Mouse (Mus musculus): ENCODE data around the gene Tssk1. TPM values are rescaled to one million over a fixed set of nuclear protein-coding genes. Genes with fewer than 3 reads are reported as not detected.

The Tssk1 gene
- total RNA-seq, 2 experiments from 2014 or later, result not detected

GRCm38 (mm10) chr16:17896091-17896490 lies 2.1 kb downstream of the Tssk1 start:
- no peak for ATAC-seq (replicated peaks; ENCODE audit: poor library complexity)

- no peak for ATAC-seq (replicated peaks; ENCODE audit: poor library complexity)
These were observed 4.4 kb downstream of the Tssk1 start, which contains the start of the genes Dgcr2 and Tssk2 for GRCm38 (mm10) chr16:17898462-17898861. Gene Dgcr2 (minus strand): TSS chr16:17898562. Gene Tssk2 (plus strand): TSS chr16:17898637.

- ATAC-seq (replicated peaks; ENCODE audit: poor library complexity), result peak; percentile 98
These were observed 17.1 kb downstream of the Tssk1 start, which contains the start of gene Ess2 for GRCm38 (mm10) chr16:17911052-17911595. Gene Ess2 (minus strand): TSS chr16:17911348.

- ATAC-seq (replicated peaks; ENCODE audit: poor library complexity), result peak; percentile 35
These were observed 20.6 kb downstream of the Tssk1 start, which contains the start of gene Gsc2 for GRCm38 (mm10) chr16:17914307-17915249. Gene Gsc2 (minus strand): TSS chr16:17915059.

- no peak for ATAC-seq (replicated peaks; ENCODE audit: poor library complexity)
These were observed 26.6 kb downstream of the Tssk1 start for GRCm38 (mm10) chr16:17920586-17920985.

- ATAC-seq (replicated peaks; ENCODE audit: poor library complexity), result peak; percentile 93
These were observed 27.5 kb downstream of the Tssk1 start for GRCm38 (mm10) chr16:17921325-17922162.

GRCm38 (mm10) chr16:17922163-17922538 lies 28.1 kb downstream of the Tssk1 start:
- ATAC-seq (replicated peaks; ENCODE audit: poor library complexity), result no peak

- ATAC-seq (replicated peaks; ENCODE audit: poor library complexity), result no peak
These were observed 33.5 kb downstream of the Tssk1 start for GRCm38 (mm10) chr16:17927351-17928082.

- ATAC-seq (replicated peaks; ENCODE audit: poor library complexity), result peak; percentile 65
These were observed 34.1 kb downstream of the Tssk1 start, which contains the start of gene Slc25a1 for GRCm38 (mm10) chr16:17928087-17928580. Gene Slc25a1 (minus strand): TSS chr16:17928219.

- peak; percentile 82 for ATAC-seq (replicated peaks; ENCODE audit: poor library complexity)
These were observed 34.6 kb downstream of the Tssk1 start for GRCm38 (mm10) chr16:17928627-17929104.

- ATAC-seq (replicated peaks; ENCODE audit: poor library complexity), result no peak
These were observed 35.2 kb downstream of the Tssk1 start for GRCm38 (mm10) chr16:17929211-17929610.

GRCm38 (mm10) chr16:17929631-17930030 lies 35.6 kb downstream of the Tssk1 start:
- no peak for ATAC-seq (replicated peaks; ENCODE audit: poor library complexity)

- ATAC-seq (replicated peaks; ENCODE audit: poor library complexity), result no peak
These were observed 38.0 kb downstream of the Tssk1 start for GRCm38 (mm10) chr16:17931906-17932460.

GRCm38 (mm10) chr16:17933594-17934444 lies 39.8 kb downstream of the Tssk1 start:
- peak; percentile 54 for ATAC-seq (replicated peaks; ENCODE audit: poor library complexity)

- ATAC-seq (replicated peaks; ENCODE audit: poor library complexity), result peak; percentile 44
These were observed 40.5 kb downstream of the Tssk1 start for GRCm38 (mm10) chr16:17934445-17934910.

- ATAC-seq (replicated peaks; ENCODE audit: poor library complexity), result no peak
These were observed 42.8 kb downstream of the Tssk1 start for GRCm38 (mm10) chr16:17936776-17937175.

- no peak for ATAC-seq (replicated peaks; ENCODE audit: poor library complexity)
These were observed 44.2 kb downstream of the Tssk1 start for GRCm38 (mm10) chr16:17938187-17938586.

- ATAC-seq (replicated peaks; ENCODE audit: poor library complexity), result peak; percentile 89
These were observed 44.8 kb downstream of the Tssk1 start for GRCm38 (mm10) chr16:17938821-17939220.
